Mouse (Mus musculus): ENCODE measurements around the gene Clk1.

DNA sequence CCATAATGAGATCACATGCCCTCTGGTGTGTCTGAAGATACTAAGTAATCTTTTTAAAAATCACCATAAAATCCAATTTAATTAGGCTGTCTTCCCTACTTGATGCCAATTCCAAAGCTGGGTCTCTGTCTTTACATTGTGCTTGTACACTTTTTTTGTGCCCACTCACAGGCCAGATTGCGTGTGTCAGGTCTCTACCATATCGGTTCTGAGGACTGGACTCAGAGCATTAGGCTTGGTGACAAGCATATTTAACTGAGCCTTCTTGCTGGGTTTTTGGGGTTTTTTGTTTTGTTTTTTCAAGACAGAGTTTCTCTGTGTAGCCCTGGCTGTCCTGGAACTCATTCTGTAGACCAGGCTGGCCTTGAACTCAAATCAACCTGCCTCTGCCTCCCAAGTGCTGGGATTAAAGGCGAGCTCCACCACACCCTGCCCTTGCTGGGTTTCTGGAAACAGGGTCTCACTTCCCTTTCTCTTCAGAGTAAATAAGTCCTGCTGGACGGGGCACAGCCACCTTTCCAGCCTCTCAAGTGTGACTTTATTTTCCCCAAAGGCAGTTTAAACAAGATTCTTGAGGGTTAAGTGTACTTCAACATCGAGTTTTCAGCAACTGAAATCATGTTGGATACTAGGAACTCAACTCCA, 14.2 kb downstream of the Clk1 start:
- TF ChIP-seq CTCF (IDR thresholded peaks at IDR 0.05; ENCODE audit: borderline replicate concordance, insufficient read depth, low read depth, low read length), result no peak
- TF ChIP-seq POLR2A (IDR thresholded peaks at IDR 0.05; ENCODE audit: borderline replicate concordance, insufficient read depth, low read length), result no peak
